Comparison of ENCODE assay signal across 23 mouse cellular contexts in genomic region chr19:30000406-30001365, GRCm38 (mm10). TPM values are rescaled to one million over a fixed set of nuclear protein-coding genes. Genes with fewer than 3 reads are reported as not detected.
DNase-seq lines count a peak whose midpoint lies in the region; ATAC-seq and TF ChIP-seq lines count a peak whose summit lies in the region.
"Had no signal": no experiment of that assay in that cellular context is flagged by ENCODE, and none has a peak within 500 bp of the region (broad histone marks: within the 10 kb centered on the region; RNA-seq: fewer than 3 reads in every experiment).

No protein-coding gene starts in this region.

- 28% methylated on average over 12 of the region's 12 CpGs for WGBS in forebrain, postnatal 0 days
- 35% methylated on average over 12 of the region's 12 CpGs for WGBS in midbrain, embryonic 12.5 days

- intact Hi-C loops in gastrocnemius, adult 2 months (cut with DNase I), result no loop called here

- H3K4me2 ChIP-seq in forebrain, postnatal 0 days (ENCODE audit: low read depth), result peak overlapping the region; percentile 16; the same call in 1 of the 2 replicates
- peak overlapping the region; percentile 37 for H3K4me2 ChIP-seq in midbrain, embryonic 12.5 days (replicated peaks)
- H3K4me2 ChIP-seq: kidney, embryonic 15.5 days had no signal

- no peaks in the 10 kb centered on the region for H3K9me3 ChIP-seq in forebrain, postnatal 0 days (ENCODE audit: low read length)
- 0 out of 2 replicates have a peak, but pooled peaks cover 4% of the 10 kb centered on the region for H3K9me3 ChIP-seq in midbrain, embryonic 12.5 days
- H3K9me3 ChIP-seq: embryonic facial prominence, embryonic 10.5 days; G1E; kidney, embryonic 15.5 days had no signal

- no peaks in the 10 kb centered on the region for H3K36me3 ChIP-seq in forebrain, postnatal 0 days (ENCODE audit: insufficient read depth)
- no peaks in the 10 kb centered on the region for H3K36me3 ChIP-seq in midbrain, embryonic 12.5 days
- H3K36me3 ChIP-seq: embryonic facial prominence, embryonic 10.5 days; G1E; kidney, embryonic 15.5 days had no signal

- no peak overlapping the region for H3K4me3 ChIP-seq in forebrain, postnatal 0 days (ENCODE audit: low read depth, low read length)
- 0 out of 2 replicates have a peak overlapping the region, but pooled peaks have one; percentile 5 for H3K4me3 ChIP-seq in midbrain, embryonic 12.5 days
- no peak overlapping the region for H3K4me3 ChIP-seq in gastrocnemius, adult 2 months
- H3K4me3 ChIP-seq: embryonic facial prominence, embryonic 10.5 days; erythroblast, embryonic 14.5 days; kidney, embryonic 15.5 days had no signal

- peak; percentile 12 for DNase-seq in right cerebral cortex, postnatal 4 days
- no peak for DNase-seq in right cerebral cortex, adult 18-20 months
- peak; percentile 41 for DNase-seq in forebrain, postnatal 0 days
- no peak for DNase-seq in cerebellum, postnatal 36 days
- DNase-seq in gastrocnemius, adult 2 months, result no peak
- DNase-seq in adrenal gland, adult 18-20 months (ENCODE audit: low spot score in 2 of 2), result no peak
- DNase-seq in thymus, postnatal 36 days, result no peak
- DNase-seq: adrenal gland, postnatal 14 days; cerebellum, postnatal 14 days; liver; lung, adult 2 months had no signal

- ATAC-seq in forebrain, postnatal 0 days, result peak; percentile 74
- ATAC-seq in midbrain, embryonic 12.5 days (ENCODE audit: low FRiP score, low read depth), result no peak
- ATAC-seq: inflammation-experienced regulatory T-cells, adult 6 months had no signal

- H3K27ac ChIP-seq in forebrain, postnatal 0 days (ENCODE audit: low read depth, low read length), result no peak overlapping the region
- H3K27ac ChIP-seq in midbrain, embryonic 12.5 days (replicated peaks), result no peak overlapping the region; the same call in 1 of the 2 replicates
- no peak overlapping the region for H3K27ac ChIP-seq in gastrocnemius, adult 2 months
- H3K27ac ChIP-seq: embryonic facial prominence, embryonic 10.5 days; kidney, embryonic 15.5 days; macrophage had no signal

- H3K4me1 ChIP-seq in forebrain, postnatal 0 days (ENCODE audit: insufficient read depth), result no peaks in the 10 kb centered on the region
- peaks cover 12% of the 10 kb centered on the region for H3K4me1 ChIP-seq in midbrain, embryonic 12.5 days
- H3K4me1 ChIP-seq: kidney, embryonic 15.5 days had no signal

- TF ChIP-seq CTCF in forebrain, postnatal 0 days (IDR thresholded peaks at IDR 0.05; ENCODE audit: low read depth), result no peak
- no peak for TF ChIP-seq CTCF in gastrocnemius, adult 2 months (IDR thresholded peaks at IDR 0.05)

- no peaks in the 10 kb centered on the region for H3K27me3 ChIP-seq in forebrain, postnatal 0 days (ENCODE audit: insufficient read depth, low read length)
- no peaks in the 10 kb centered on the region for H3K27me3 ChIP-seq in midbrain, embryonic 12.5 days
- H3K27me3 ChIP-seq: kidney, embryonic 15.5 days had no signal

- 0 out of 2 replicates have a peak overlapping the region, but pooled peaks have one; percentile 22 for H3K9ac ChIP-seq in forebrain, postnatal 0 days
- no peak overlapping the region for H3K9ac ChIP-seq in midbrain, embryonic 12.5 days (replicated peaks)
- H3K9ac ChIP-seq: kidney, embryonic 15.5 days had no signal

RNA-seq across cellular contexts. Expression of gene Trpd52l3, which starts 2.9 kb away (rescaled TPM):
- not detected in 2 replicates for total RNA-seq in forebrain, postnatal 0 days (2014; rRNA removed)
- polyA plus RNA-seq in forebrain, postnatal 0 days (2015; fragmentation: Nextera tagmentation; extraction: Ambion mirVana), result not detected in 2 replicates
- polyA plus RNA-seq in midbrain, embryonic 12.5 days (2016; fragmentation: Nextera tagmentation; extraction: Ambion mirVana), result not detected in 2 replicates
- total RNA-seq in gastrocnemius, adult 2 months (2021), result not detected
- not detected for total RNA-seq in adrenal gland, adult 18-20 months (2021)
- total RNA-seq: adrenal gland, postnatal 14 days; granulocyte monocyte progenitor cell, adult 5-6 weeks; left cerebral cortex, adult 8-10 months had no signal
- polyA plus RNA-seq: embryonic facial prominence, embryonic 10.5 days; erythroblast, embryonic 14.5 days; G1E; heart, embryonic 16.5 days; inflammation-experienced regulatory T-cells, adult 6 months; kidney, embryonic 15.5 days; lung, adult 2 months; macrophage; stomach, embryonic 14.5 days; thymus, postnatal 0 days had no signal

RNA-seq across cellular contexts. Expression of gene Uhrf2, which starts 29.6 kb away (rescaled TPM):
- 77.8 and 79.0 TPM in 2 replicates for total RNA-seq in forebrain, postnatal 0 days (2014; rRNA removed)
- polyA plus RNA-seq in forebrain, postnatal 0 days (2015; fragmentation: Nextera tagmentation; extraction: Ambion mirVana), result 22.6 and 28.1 TPM in 2 replicates
- polyA plus RNA-seq in midbrain, embryonic 12.5 days (2016; fragmentation: Nextera tagmentation; extraction: Ambion mirVana), result 88.1 and 92.8 TPM in 2 replicates
- 10 to 100 TPM; 15.5 to 16.1 TPM for total RNA-seq in gastrocnemius, adult 2 months (2021)
- 10 to 100 TPM; 31.7 to 39.0 TPM for total RNA-seq in adrenal gland, adult 18-20 months (2021)

Comparison
In these comparisons a context has a peak if more than half of its experiments do, and no peak if none do; other contexts are left out.
1. DNase-seq: peak in right cerebral cortex, postnatal 4 days (single experiment) and forebrain, postnatal 0 days (single experiment); none in right cerebral cortex, adult 18-20 months (single experiment), cerebellum, postnatal 36 days (0 of 2), gastrocnemius, adult 2 months (single experiment), adrenal gland, adult 18-20 months (0 of 2) and thymus, postnatal 36 days (0 of 2).